32 mouse cellular contexts compared by ENCODE assay signal in genomic region chr3:157531585-157531984, GRCm38 (mm10). TPM values are rescaled to one million over a fixed set of nuclear protein-coding genes. Genes with fewer than 3 reads are reported as not detected.
"Had no signal": no experiment of that assay in that cellular context is flagged by ENCODE, and none has a peak within 500 bp of the region (broad histone marks: within the 10 kb centered on the region; RNA-seq: fewer than 3 reads in every experiment).

No protein-coding gene starts in this region.

- H3K4me2 ChIP-seq: limb, embryonic 12.5 days; limb, embryonic 13.5 days; limb, embryonic 15.5 days; liver, embryonic 11.5 days; liver, embryonic 12.5 days; liver, embryonic 13.5 days; liver, embryonic 15.5 days; lung, embryonic 14.5 days; lung, embryonic 15.5 days; midbrain, embryonic 11.5 days; midbrain, embryonic 12.5 days; midbrain, embryonic 13.5 days; midbrain, embryonic 15.5 days; neural tube, embryonic 12.5 days had no signal

- ATAC-seq: liver, embryonic 12.5 days; liver, postnatal 0 days; lung, postnatal 0 days; midbrain, embryonic 13.5 days; midbrain, embryonic 15.5 days; midbrain, embryonic 16.5 days had no signal

- H3K4me3 ChIP-seq: limb, embryonic 10.5 days; limb, embryonic 12.5 days; limb, embryonic 13.5 days; limb, embryonic 15.5 days; liver, embryonic 12.5 days; liver, embryonic 13.5 days; liver, embryonic 15.5 days; lung, embryonic 15.5 days; megakaryocyte, embryonic 14.5 days; midbrain, embryonic 10.5 days; midbrain, embryonic 12.5 days; midbrain, embryonic 13.5 days; midbrain, embryonic 15.5 days; myocyte; neural tube, embryonic 12.5 days had no signal

- DNase-seq: left cerebral cortex, postnatal 4 days; liver; liver, embryonic 13.5 days; liver, postnatal 0 days; lung, adult 18-20 months; lung, adult 2 months; lung, embryonic 14.5 days; lung, postnatal 10 days; lung, postnatal 14 days; lung, postnatal 36 days; lung, postnatal 4 days; midbrain, embryonic 14.5 days had no signal

- H3K9ac ChIP-seq: limb, embryonic 12.5 days; limb, embryonic 13.5 days; limb, embryonic 15.5 days; liver, embryonic 12.5 days; liver, embryonic 13.5 days; liver, embryonic 14.5 days; liver, embryonic 15.5 days; liver, postnatal 0 days; lung, embryonic 14.5 days; lung, embryonic 15.5 days; midbrain, embryonic 12.5 days; midbrain, embryonic 13.5 days; midbrain, embryonic 15.5 days; neural tube, embryonic 12.5 days had no signal

- H3K27ac ChIP-seq: limb, embryonic 10.5 days; limb, embryonic 12.5 days; limb, embryonic 13.5 days; limb, embryonic 15.5 days; liver, embryonic 12.5 days; liver, embryonic 13.5 days; liver, embryonic 14.5 days; liver, embryonic 15.5 days; lung, embryonic 15.5 days; macrophage; midbrain, embryonic 10.5 days; midbrain, embryonic 12.5 days; midbrain, embryonic 13.5 days; midbrain, embryonic 15.5 days; neural tube, embryonic 12.5 days had no signal

- H3K36me3 ChIP-seq: limb, embryonic 13.5 days; limb, embryonic 15.5 days; lung, embryonic 15.5 days; midbrain, embryonic 15.5 days; neural tube, embryonic 12.5 days had no signal

- H3K9me3 ChIP-seq: limb, embryonic 10.5 days; limb, embryonic 12.5 days; limb, embryonic 15.5 days; liver, embryonic 13.5 days; liver, embryonic 15.5 days; lung, embryonic 15.5 days; midbrain, embryonic 10.5 days; midbrain, embryonic 12.5 days; midbrain, embryonic 13.5 days; midbrain, embryonic 15.5 days; neural tube, embryonic 12.5 days had no signal

RNA-seq across cellular contexts. Expression of gene Ptger3, which starts 35.1 kb away (rescaled TPM):
- polyA plus RNA-seq: myocyte had no signal
